Mouse (Mus musculus): ENCODE measurements at regions not wholly inside any gene's neighbourhood (a gene's known extent, or its start where the extent isn't known, plus 50 kb on each side); places are given as distances from the start of the nearest gene placed in this dataset.

DNA sequence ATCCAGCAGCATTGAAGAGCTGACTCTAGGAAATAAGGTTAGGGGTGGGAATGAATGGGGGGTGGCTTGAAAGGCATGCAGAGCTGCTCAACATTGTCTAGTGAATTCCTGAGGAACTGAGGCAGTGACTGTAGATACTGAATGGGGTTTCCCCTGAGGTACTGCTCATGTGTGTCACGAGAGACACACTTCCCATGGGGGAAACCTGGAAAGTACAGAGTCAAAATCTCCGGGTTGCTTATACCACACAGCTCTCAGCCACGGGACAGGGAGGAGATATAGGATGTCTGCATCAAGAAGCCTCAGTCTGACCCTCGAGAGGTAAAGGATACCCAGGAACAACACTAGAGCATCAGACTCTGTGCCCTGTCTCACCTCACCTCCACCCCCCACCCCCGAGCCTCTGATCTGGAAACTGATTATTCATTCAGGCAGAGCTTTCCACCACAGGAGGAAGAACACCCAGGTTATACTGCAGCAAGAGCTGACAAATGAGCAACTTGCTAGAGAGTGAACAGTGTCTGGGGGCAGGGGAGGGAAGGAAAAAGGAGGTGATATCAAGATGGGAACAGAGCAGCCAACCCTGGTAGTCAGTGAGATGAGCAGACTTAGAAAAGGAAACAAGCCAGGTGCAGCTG, 102.3 kb upstream of the Nfe2l3 start:
- no peak for TF ChIP-seq CTCF (IDR thresholded peaks at IDR 0.05; ENCODE audit: low read depth, low read length)
- no peak for TF ChIP-seq POLR2A (IDR thresholded peaks at IDR 0.05; ENCODE audit: borderline replicate concordance, low read depth, low read length)

All from bone marrow macrophage, adult 2 months (primary cell).